Mouse (Mus musculus) bone marrow macrophage, adult 2 months (primary cell): Measurements from ENCODE around the gene Homer2. TPM values are rescaled to one million over a fixed set of nuclear protein-coding genes. Genes with fewer than 3 reads are reported as not detected.

Experiments used
- H3K27ac ChIP-seq: 2 replicates; pipeline ENCODE4 v1.5.1; 2012; ENCODE audit warnings: low read depth, low read length; ENCODE audit not compliant: insufficient read depth
- H3K4me1 ChIP-seq: 2 replicates; pipeline ENCODE4 v1.6.1; 2012; ENCODE audit warnings: low read length; ENCODE audit not compliant: control insufficient read depth, insufficient read depth
- H3K4me3 ChIP-seq: 2 replicates; pipeline ENCODE4 v1.5.1; 2012; ENCODE audit warnings: mild to moderate bottlenecking, low read length, moderate library complexity; ENCODE audit not compliant: insufficient read depth
- CTCF ChIP-seq: IDR thresholded peaks from 2 replicates; pipeline ENCODE4 v1.5.1; 2012; ENCODE audit warnings: low read depth, mild to moderate bottlenecking, low read length, moderate library complexity
- POLR2A ChIP-seq: IDR thresholded peaks from 2 replicates; pipeline ENCODE4 v1.6.1; 2012; ENCODE audit warnings: mild to moderate bottlenecking, low read depth, low read length, borderline replicate concordance
- polyA plus RNA-seq: library from polyadenylated mRNA; stranded (reverse); fragments of >200 nt; gene quantifications from 2 replicates; pipeline ENCODE4 v1.2.4, GENCODE M21; 2012; ENCODE audit not compliant: missing spikeins, insufficient read depth, insufficient read length

The Homer2 gene
- polyA plus RNA-seq, 1 experiment = not detected

GRCm38 (mm10) chr7:81573397-81573796 is 133.9 kb downstream of the Homer2 start:
- Histone ChIP-seq H3K27ac (no peak overlapping the region), H3K4me1 (peaks cover 20% of the 10 kb centered on the region), H3K4me3 (no peak overlapping the region)
- TF ChIP-seq CTCF = no peak

DNA sequence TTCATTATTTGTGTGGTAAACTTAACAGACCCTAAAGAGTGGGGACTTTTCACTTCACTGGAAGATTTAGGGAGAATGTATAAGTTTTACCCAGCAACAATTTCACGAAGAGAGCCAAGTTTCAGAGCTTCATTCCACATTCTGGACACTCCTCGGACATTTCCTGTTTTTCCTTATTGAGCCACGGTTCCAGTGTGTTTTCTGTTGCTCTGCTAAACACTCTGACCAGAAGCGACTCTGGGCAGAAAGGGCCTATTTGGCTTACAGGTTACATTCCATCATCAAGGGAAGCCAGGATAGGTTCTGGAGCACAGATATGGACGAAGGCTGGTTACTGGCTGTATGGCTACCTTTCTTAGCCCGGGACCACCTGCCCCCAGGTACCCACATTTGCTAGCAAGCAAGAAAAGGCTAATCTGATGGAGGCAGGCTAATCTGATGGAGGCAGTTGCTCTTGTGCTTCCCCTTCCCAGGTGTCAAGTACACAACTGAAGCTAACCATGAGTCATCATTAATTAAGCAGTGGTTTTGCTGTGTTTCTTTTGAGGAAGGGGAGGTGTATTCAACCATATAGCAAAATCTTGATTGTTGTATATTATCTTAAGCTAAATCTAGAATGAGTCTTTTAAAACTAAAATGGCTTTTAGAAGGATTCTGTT is 134.6 kb downstream of the Homer2 start:
- TF ChIP-seq POLR2A = no peak
- no peak for TF ChIP-seq CTCF
- H3K4me3 ChIP-seq = peak overlapping the region; percentile 95
- peaks cover 17% of the 10 kb centered on the region for H3K4me1 ChIP-seq
- H3K27ac ChIP-seq = no peak overlapping the region

DNA sequence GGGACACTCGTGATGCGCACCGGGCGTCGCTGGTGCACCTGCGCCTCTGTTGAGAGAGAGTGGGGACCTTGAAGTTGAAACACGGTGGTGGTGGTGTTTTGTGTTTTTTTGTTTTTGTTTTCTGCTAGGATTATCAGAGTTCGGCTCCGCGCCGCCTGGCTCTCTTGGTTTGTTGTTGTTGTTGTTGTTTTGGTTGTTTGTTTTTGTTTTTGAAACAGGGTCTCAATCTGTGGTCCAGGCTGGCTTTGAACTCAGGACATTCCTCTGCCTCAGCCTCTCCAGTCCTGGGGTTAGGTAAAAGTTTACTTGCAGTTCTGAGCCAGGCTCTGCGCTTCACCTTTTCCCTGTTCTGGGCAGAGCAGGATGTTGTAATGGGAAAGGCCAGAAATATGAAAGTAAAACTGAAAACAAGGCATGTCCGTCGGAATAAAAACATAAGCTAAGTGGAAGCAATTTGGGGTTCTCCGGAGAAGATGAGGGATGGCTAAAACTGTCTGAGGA is 135.3 kb downstream of the Homer2 start:
- peak overlapping the region; percentile 67 for H3K27ac ChIP-seq
- peak overlapping the region; percentile 95 for H3K4me3 ChIP-seq
- peaks cover 11% of the 10 kb centered on the region for H3K4me1 ChIP-seq
- TF ChIP-seq CTCF = no peak
- no peak for TF ChIP-seq POLR2A

- peaks cover 11% of the 10 kb centered on the region for H3K4me1 ChIP-seq
Measured at GRCm38 (mm10) chr7:81571108-81571940, 136.0 kb downstream of the Homer2 start, which contains the start of gene Whamm. TSS of gene Whamm (plus strand) at chr7:81571266.

GRCm38 (mm10) chr7:81570752-81571107 is 136.6 kb downstream of the Homer2 start:
- H3K4me1 ChIP-seq = peaks cover 11% of the 10 kb centered on the region
- no peak for TF ChIP-seq POLR2A
- TF ChIP-seq CTCF = no peak
- peak overlapping the region; percentile 95 for H3K4me3 ChIP-seq
- H3K27ac ChIP-seq = no peak overlapping the region

More at GRCm38 (mm10) chr7:81571108-81571940, 136.0 kb downstream of the Homer2 start, which contains the start of gene Whamm:
- TF ChIP-seq CTCF = no peak
- TF ChIP-seq POLR2A = 0 out of 2 replicates have a peak, but pooled peaks have one; percentile 81
- Histone ChIP-seq H3K4me3 (peak within 1 kb of the TSS; percentile 95), H3K27ac (peak within 1 kb of the TSS; percentile 67)

- Histone ChIP-seq H3K4me3 (no peak overlapping the region), H3K27ac (no peak overlapping the region)
Measured at GRCm38 (mm10) chr7:81570271-81570670, 137.1 kb downstream of the Homer2 start.

GRCm38 (mm10) chr7:81569851-81570250 is 137.5 kb downstream of the Homer2 start:
- TF ChIP-seq CTCF (no peak), POLR2A (no peak)
- H3K4me3 ChIP-seq = no peak overlapping the region
- peaks cover 11% of the 10 kb centered on the region for H3K4me1 ChIP-seq
- no peak overlapping the region for H3K27ac ChIP-seq

More at GRCm38 (mm10) chr7:81570271-81570670, 137.1 kb downstream of the Homer2 start:
- peaks cover 11% of the 10 kb centered on the region for H3K4me1 ChIP-seq
- TF ChIP-seq CTCF = no peak
- TF ChIP-seq POLR2A = no peak

GRCm38 (mm10) chr7:81567396-81567795 is 139.9 kb downstream of the Homer2 start:
- TF ChIP-seq CTCF (no peak), POLR2A (no peak)
- no peak overlapping the region for H3K4me3 ChIP-seq

GRCm38 (mm10) chr7:81566892-81567291 is 140.4 kb downstream of the Homer2 start, which contains the start of gene Fsd2:
TSS of gene Fsd2 (minus strand) at chr7:81566944.
- TF ChIP-seq CTCF = no peak
- TF ChIP-seq POLR2A = no peak
- H3K27ac ChIP-seq = no peak within 1 kb of the TSS
- no peak within 1 kb of the TSS for H3K4me3 ChIP-seq
- no peaks in the 10 kb centered on the region for H3K4me1 ChIP-seq

More at GRCm38 (mm10) chr7:81567396-81567795, 139.9 kb downstream of the Homer2 start:
- H3K4me1 ChIP-seq = no peaks in the 10 kb centered on the region
- no peak overlapping the region for H3K27ac ChIP-seq

DNA sequence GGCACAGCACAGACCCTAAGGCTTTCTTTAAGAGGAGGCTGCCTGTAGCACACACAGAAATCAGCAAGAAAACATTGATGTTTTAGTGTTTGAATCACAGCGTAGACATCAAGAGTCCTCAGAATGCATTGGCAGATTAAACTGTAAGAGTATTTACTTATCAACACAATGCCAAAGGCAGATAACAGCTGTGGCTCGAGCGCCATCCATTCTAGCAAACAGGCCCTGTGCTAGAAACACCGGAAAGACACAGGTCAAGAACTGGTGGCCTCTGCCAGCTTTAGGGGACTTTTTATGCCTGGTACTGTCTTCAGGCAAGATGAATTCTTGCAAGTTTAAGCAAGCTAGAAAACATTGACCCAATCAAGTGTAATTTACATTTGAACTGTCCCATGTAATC is 141.0 kb downstream of the Homer2 start:
- no peak overlapping the region for H3K4me3 ChIP-seq
- TF ChIP-seq CTCF (no peak), POLR2A (no peak)
- H3K4me1 ChIP-seq = no peaks in the 10 kb centered on the region
- H3K27ac ChIP-seq = no peak overlapping the region
